Mouse (Mus musculus): ENCODE data around the gene Rbfox2.

DNA sequence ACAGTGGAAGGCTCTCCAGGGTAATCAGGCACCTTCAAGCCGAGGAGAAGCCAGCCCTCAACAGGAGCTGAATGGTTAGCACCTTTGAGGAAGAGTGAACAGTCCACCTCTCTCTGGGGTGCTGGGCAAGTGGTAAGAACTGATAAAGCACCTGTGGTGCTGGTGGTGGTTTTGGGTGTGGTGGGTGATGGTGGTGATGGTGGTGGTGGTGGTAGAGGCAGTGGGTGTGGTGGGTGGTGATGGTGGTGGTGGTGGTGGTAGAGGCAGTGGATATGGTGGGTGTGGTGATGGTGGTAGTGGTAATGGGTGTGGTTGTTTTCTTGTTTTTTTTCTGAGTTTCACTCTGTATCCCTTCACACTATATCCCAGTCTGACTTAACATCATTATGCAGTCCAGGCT, 253.8 kb downstream of the Rbfox2 start:
- TF ChIP-seq CTCF (conservative IDR thresholded peaks at IDR 0.05; ENCODE audit: insufficient read depth, insufficient read length, low read depth, low read length) (no peak), POLR2A (IDR thresholded peaks at IDR 0.05; ENCODE audit: low read depth, low read length) (no peak)
